Mouse (Mus musculus) effector memory CD4-positive, alpha-beta T cell, adult 5 months (primary cell): Measurements from ENCODE around the gene Hist1h3i. TPM values are rescaled to one million over a fixed set of nuclear protein-coding genes. Genes with fewer than 3 reads are reported as not detected.

Experiments
- polyA plus RNA-seq: library from polyadenylated mRNA; unstranded; fragments of 100-300 nt; shearing (Covaris generic); gene quantifications from one replicate; pipeline ENCODE4 v1.2.1, GENCODE M21; 2017

Gene Hist1h3i
- 2.5 TPM for polyA plus RNA-seq

DNA sequence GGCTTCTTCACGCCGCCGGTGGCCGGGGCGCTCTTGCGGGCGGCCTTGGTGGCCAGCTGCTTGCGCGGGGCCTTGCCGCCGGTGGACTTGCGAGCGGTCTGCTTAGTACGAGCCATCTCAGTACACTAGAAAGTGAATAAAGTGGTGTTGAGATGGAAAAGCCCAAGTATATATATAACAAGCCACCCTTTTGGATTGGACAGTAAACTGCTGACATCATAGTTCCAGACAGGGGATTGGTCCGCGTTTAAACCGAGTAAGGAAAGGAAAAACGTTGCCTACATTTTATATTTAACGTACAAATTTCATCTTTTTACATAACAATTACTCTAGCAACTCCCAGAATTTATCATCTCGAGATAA lies at the start of gene Hist1h3i:
Gene Hist1h3i (minus strand): TSS at position 116 of the 363 bp plus-strand sequence.

DNA sequence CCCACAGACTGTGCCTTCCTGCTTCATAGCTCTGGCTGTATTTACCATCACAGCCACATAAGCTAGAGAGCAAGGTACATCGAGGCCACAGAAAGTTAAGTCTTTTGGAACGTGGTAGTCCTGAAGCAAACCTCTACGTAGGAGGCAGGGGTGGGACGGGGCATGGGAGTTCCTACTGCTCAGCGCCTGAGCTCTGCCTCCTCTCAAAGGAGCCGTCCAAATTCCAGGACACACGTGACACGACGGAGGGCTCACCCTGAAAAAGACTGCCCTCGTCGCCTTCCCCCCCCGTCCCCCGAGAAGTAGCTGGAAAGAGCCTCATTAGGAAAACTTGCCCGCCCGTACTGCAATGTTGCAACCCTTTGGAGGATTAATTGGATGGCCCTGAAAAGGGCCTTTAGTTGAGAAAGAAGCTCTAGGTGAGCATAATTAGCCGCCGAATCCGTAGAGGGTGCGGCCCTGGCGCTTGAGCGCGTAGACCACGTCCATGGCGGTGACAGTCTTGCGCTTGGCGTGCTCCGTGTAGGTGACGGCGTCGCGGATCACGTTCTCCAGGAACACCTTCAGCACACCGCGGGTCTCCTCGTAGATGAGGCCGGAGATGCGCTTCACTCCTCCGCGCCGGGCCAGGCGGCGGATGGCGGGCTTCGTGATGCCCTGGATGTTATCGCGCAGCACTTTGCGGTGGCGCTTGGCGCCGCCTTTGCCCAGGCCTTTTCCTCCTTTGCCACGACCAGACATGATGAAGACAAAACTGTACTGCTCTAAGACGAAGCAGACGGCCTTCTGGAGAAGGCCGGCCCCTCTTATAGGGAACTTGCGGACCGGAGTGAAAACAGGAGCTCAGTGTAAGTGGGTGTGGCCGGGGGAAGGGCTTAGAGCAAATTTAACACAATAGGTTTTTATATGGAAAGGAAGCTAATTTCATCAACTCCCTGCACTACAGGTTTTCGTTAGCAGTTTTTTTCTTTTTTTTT lies 48.5 kb upstream of the Hist1h3i start, which contains the start of gene Hist1h4n:
Gene Hist1h4n (minus strand): TSS at position 779 of the 977 bp plus-strand sequence.

DNA sequence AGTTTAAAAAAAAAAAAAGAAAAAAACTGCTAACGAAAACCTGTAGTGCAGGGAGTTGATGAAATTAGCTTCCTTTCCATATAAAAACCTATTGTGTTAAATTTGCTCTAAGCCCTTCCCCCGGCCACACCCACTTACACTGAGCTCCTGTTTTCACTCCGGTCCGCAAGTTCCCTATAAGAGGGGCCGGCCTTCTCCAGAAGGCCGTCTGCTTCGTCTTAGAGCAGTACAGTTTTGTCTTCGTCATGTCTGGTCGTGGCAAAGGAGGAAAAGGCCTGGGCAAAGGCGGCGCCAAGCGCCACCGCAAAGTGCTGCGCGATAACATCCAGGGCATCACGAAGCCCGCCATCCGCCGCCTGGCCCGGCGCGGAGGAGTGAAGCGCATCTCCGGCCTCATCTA lies 28.4 kb upstream of the Hist1h3i start, which contains the start of gene Hist1h4m:
Gene Hist1h4m (plus strand): TSS at position 208 of the 400 bp plus-strand sequence.

DNA sequence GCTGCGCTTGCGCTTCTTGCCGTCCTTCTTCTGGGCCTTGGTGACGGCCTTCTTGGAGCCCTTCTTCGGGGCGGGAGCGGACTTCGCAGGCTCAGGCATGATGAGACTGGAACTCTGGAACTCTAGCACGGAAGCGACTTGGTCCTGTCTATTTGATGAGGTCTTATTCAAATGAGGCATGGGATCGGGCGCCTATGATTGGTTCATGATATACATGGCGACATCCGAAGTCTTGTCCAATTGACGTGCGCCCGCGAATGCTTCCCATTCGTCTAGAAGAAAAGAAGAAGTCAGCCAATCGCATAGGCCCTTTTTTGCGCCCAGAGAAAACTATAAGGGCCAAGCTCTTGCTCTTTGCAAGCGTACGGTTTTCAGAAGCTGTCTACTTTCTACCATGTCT lies 26.9 kb upstream of the Hist1h3i start, which contains the start of the genes Hist1h2bq and Hist1h2ao:
Gene Hist1h2bq (minus strand): TSS at position 125 of the 400 bp plus-strand sequence.
Gene Hist1h2ao (plus strand): TSS at position 393 of the 400 bp plus-strand sequence.

DNA sequence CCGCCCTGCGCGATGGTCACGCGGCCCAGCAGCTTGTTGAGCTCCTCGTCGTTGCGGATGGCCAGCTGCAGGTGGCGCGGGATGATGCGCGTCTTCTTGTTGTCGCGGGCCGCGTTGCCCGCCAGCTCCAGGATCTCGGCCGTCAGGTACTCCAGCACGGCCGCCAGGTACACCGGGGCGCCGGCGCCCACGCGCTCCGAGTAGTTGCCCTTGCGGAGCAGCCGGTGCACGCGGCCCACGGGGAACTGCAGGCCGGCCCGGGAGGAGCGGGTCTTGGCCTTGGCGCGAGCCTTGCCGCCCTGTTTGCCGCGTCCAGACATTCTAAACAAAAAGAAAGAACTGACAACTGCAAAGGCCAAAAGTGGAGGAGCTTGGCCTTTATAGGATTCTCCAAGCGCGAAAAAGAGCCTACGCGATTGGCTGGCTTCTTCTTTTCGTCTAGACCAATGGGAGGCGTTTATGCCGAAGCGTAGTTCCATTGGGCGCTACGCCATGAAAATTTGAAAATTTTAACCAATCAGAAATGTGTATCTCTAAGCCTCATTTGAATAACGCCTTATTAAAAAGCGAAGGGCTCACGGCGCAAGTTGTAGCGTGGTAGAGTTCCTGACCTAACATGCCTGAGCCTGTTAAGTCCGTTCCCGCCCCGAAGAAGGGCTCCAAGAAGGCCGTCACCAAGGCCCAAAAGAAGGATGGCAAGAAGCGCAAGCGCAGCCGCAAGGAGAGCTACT lies 3.9 kb upstream of the Hist1h3i start, which contains the start of the genes Hist1h2an and Hist1h2bp:
Gene Hist1h2an (minus strand): TSS at position 320 of the 731 bp plus-strand sequence.
Gene Hist1h2bp (plus strand): TSS at position 563 of the 731 bp plus-strand sequence.

DNA sequence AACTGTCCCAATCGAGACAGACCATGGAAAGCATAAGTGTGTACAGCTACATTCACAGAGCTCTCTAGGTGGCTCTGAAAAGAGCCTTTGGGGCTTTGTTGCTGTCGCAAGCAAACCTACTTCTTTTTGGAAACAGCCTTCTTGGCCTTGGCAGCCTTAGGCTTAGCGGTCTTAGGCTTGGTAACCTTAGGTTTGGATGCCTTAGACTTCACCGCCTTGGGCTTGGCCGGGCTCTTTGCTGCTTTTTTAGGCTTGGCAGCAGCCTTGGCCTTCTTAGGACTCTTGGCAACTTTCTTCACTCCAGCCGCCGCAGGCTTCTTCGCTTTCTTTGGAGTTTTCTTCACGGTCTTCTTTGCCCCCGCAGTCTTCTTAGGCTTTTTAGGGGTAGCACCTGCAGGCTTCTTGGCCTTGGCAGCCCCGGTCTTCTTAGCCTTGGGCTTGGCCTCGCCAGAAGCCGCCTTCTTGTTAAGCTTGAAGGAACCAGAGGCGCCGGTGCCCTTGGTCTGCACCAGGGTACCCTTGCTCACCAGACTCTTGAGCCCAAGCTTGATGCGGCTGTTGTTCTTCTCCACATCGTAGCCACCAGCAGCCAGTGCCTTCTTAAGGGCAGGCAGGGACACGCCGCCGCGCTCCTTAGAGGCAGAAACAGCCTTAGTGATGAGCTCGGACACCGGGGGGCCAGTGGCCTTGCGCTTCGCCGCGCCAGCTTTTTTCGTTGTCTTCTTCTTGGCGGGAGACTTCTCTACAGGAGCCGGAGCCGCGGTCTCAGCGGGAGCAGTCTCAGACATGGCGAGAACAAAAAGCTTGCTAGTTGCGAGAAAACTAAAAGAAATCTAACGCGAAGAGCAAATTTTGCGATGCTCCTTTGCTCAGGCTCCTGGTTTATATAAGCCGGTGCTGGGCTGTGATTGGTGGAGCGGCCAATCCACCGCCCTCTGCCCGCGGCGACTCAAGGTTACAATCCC lies 3.1 kb downstream of the Hist1h3i start, which contains the start of gene Hist1h1b:
Gene Hist1h1b (minus strand): TSS at position 859 of the 965 bp plus-strand sequence.

DNA sequence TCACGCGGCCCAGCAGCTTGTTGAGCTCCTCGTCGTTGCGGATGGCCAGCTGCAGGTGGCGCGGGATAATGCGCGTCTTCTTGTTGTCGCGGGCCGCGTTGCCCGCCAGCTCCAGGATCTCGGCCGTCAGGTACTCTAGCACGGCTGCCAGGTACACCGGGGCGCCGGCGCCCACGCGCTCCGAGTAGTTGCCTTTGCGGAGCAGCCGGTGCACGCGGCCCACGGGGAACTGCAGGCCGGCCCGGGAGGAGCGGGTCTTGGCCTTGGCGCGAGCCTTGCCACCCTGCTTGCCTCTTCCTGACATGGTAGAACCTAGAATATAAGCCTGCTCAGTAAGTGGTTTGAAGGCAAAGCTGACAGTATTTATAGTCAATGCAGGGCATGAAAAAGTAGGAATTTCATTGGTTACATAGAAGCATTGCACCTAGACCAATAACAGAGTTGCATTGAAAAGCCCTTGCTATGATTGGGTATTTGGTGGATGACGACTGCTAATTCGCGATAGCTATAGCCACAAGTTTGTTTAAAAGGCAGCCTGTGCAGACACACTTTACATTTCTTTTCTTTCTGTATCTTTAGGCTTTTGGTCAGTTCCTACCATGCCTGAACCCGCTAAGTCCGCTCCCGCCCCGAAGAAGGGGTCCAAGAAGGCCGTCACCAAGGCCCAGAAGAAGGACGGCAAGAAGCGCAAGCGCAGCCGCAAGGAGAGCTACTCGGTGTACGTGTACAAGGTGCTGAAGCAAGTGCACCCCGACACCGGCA lies 29.5 kb downstream of the Hist1h3i start, which contains the start of the genes Hist1h2ak and Hist1h2bn:
Gene Hist1h2ak (minus strand): TSS at position 304 of the 762 bp plus-strand sequence.
Gene Hist1h2bn (plus strand): TSS at position 600 of the 762 bp plus-strand sequence.

DNA sequence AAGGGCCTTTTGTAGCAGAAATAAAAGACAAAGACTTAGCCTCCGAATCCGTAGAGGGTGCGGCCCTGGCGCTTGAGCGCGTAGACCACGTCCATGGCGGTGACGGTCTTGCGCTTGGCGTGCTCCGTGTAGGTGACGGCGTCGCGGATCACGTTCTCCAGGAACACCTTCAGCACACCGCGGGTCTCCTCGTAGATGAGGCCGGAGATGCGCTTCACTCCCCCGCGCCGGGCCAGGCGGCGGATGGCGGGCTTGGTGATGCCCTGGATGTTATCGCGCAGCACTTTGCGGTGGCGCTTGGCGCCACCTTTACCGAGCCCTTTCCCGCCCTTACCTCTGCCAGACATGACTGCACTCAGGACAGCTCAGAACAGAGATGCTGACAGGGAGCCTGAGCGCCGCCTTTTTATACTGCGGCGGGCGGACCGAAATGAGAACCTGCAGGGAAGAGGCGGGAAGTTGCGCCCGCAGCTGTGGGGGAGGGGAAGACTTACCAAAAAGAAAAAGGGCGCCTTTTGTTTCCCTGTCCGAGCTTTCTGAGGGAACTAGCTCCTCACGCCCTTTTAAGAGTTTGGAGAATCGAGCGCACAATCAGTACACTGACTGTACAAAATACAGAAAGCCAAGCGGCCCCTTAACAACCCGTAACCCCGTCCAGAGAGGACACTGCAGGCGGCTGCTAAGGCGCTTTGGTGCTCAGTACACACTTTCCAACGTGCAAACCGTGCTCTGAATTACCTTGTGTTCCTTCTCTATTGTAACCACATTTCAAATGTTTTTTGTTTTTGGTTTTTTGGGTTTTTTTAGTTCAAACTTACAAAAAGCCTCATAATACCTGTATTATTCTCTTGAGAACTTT lies 32.8 kb downstream of the Hist1h3i start, which contains the start of gene Hist1h4k:
Gene Hist1h4k (minus strand): TSS at position 347 of the 859 bp plus-strand sequence.

DNA sequence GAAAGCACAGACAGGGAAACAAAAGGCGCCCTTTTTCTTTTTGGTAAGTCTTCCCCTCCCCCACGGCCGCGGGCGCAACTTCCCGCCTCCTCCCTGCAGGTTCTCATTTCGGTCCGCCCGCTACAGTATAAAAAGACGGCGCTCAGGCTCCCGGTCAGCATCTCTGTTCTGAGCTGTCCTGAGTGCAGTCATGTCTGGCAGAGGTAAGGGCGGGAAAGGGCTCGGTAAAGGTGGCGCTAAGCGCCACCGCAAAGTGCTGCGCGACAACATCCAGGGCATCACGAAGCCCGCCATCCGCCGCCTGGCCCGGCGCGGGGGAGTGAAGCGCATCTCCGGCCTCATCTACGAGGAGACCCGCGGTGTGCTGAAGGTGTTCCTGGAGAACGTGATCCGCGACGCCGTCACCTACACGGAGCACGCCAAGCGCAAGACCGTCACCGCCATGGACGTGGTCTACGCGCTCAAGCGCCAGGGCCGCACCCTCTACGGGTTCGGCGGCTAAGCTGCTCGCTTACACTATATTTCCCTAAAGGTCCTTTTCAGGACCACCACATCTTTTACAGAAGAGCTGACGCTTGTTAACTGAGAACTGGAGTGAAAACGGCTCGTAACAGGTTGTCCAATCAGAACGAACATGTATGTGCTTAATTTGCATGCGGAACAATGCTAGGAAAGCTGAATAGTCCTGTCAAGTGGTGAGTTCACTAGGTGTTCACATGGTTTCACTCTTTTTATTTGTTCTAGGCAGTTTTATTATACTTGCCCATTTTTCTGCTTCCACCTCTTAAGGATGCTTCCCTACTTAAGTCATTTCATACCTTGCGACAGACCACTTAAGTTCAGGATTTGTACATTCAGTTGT lies 48.0 kb downstream of the Hist1h3i start, which contains the start of gene Hist1h4j:
Gene Hist1h4j (plus strand): TSS at position 159 of the 862 bp plus-strand sequence.

Other genes with a start within 250 kb of the Hist1h3i start
- gene Olfr1366, start 240.6 kb downstream of the Hist1h3i start, polyA plus RNA-seq: not detected
- not detected for gene Olfr1535, start 223.5 kb downstream of the Hist1h3i start, polyA plus RNA-seq
- not detected for gene Olfr1364, start 201.6 kb downstream of the Hist1h3i start, polyA plus RNA-seq
- not detected for gene Olfr1362, start 169.3 kb downstream of the Hist1h3i start, polyA plus RNA-seq
- not detected for gene Olfr11, start 140.9 kb downstream of the Hist1h3i start, polyA plus RNA-seq
- not detected for gene Olfr1361, start 120.0 kb downstream of the Hist1h3i start, polyA plus RNA-seq
- gene Olfr1360, start 106.0 kb downstream of the Hist1h3i start, polyA plus RNA-seq: not detected
- not detected for gene Olfr1359, start 85.3 kb downstream of the Hist1h3i start, polyA plus RNA-seq
- gene Hist1h2bl, start 67.2 kb downstream of the Hist1h3i start, polyA plus RNA-seq: not detected
- gene Hist1h2ai, start 66.9 kb downstream of the Hist1h3i start, polyA plus RNA-seq: not detected
- not detected for gene Hist1h3h, start 65.7 kb downstream of the Hist1h3i start, polyA plus RNA-seq
- gene Hist1h2bm, start 61.3 kb downstream of the Hist1h3i start, polyA plus RNA-seq: not detected
- not detected for gene Hist1h4j, start 48.3 kb downstream of the Hist1h3i start, polyA plus RNA-seq
- gene Hist1h4k, start 32.9 kb downstream of the Hist1h3i start, polyA plus RNA-seq: not detected
- not detected for gene Hist1h2ak, start 29.5 kb downstream of the Hist1h3i start, polyA plus RNA-seq
- 1.1 TPM for gene Hist1h2bn, start 29.2 kb downstream of the Hist1h3i start, polyA plus RNA-seq
- 0.70 TPM for gene Hist1h1b, start 2.7 kb downstream of the Hist1h3i start, polyA plus RNA-seq
- gene Hist1h2an, start 3.8 kb upstream of the Hist1h3i start, polyA plus RNA-seq: not detected
- gene Hist1h2bp, start 4.1 kb upstream of the Hist1h3i start, polyA plus RNA-seq: not detected
- gene Hist1h2bq, start 26.8 kb upstream of the Hist1h3i start, polyA plus RNA-seq: 4.2 TPM
- 3.7 TPM for gene Hist1h2ao, start 27.1 kb upstream of the Hist1h3i start, polyA plus RNA-seq
- gene Hist1h4m, start 28.4 kb upstream of the Hist1h3i start, polyA plus RNA-seq: 31.4 TPM
- 21.6 TPM for gene Hist1h4n, start 48.8 kb upstream of the Hist1h3i start, polyA plus RNA-seq
- 37.5 TPM for gene Hist1h2ap, start 50.1 kb upstream of the Hist1h3i start, polyA plus RNA-seq
- 3.9 TPM for gene Hist1h2br, start 50.4 kb upstream of the Hist1h3i start, polyA plus RNA-seq
- 0.39 TPM for gene Zfp184, start 161.7 kb upstream of the Hist1h3i start, polyA plus RNA-seq
- not detected for gene Pom121l2, start 197.8 kb upstream of the Hist1h3i start, polyA plus RNA-seq
- gene Prss16, start 226.4 kb upstream of the Hist1h3i start, polyA plus RNA-seq: 1.3 TPM